Mouse (Mus musculus) B cell, adult 2 months (primary cell): ENCODE results near the gene Dvl2.
A peak's percentile ranks its signal among the peaks of the same experiment; 100 is the strongest.
"Not testable (repeated sequence)": the region's sequence is repeated elsewhere in the genome, so short reads cannot be mapped to it uniquely, and the experiment has no call there.

Experiments used
- DNase-seq, 2 experiments: peaks; one replicate each; pipeline ENCODE4 v3.0.0; 2022

The Dvl2 gene

GRCm38 (mm10) chr11:70012931-70013330 is 12.5 kb downstream of the Dvl2 start:
- DNase-seq: no peak

- no peak for DNase-seq
Observed at GRCm38 (mm10) chr11:70013408-70013807, 13.0 kb downstream of the Dvl2 start.

- no peak for DNase-seq
Observed at GRCm38 (mm10) chr11:70014051-70014450, 13.7 kb downstream of the Dvl2 start.

GRCm38 (mm10) chr11:70014880-70015558 is 14.6 kb downstream of the Dvl2 start, which contains the start of gene Acadvl:
Acadvl (minus strand) TSS chr11:70015411.
- peak; percentile 85 to 87 for DNase-seq

GRCm38 (mm10) chr11:70015677-70016076 is 15.3 kb downstream of the Dvl2 start:
- DNase-seq: no peak

- DNase-seq: not testable (repeated sequence)
Observed at GRCm38 (mm10) chr11:70016177-70016576, 15.8 kb downstream of the Dvl2 start.

- no peak for DNase-seq
Observed at GRCm38 (mm10) chr11:70016669-70017068, 16.3 kb downstream of the Dvl2 start, which contains the start of gene Dlg4. Dlg4 (plus strand) TSS chr11:70016942.

- no peak for DNase-seq
Observed at GRCm38 (mm10) chr11:70017199-70017767, 16.9 kb downstream of the Dvl2 start.

GRCm38 (mm10) chr11:70018131-70018990 is 18.0 kb downstream of the Dvl2 start:
- DNase-seq: no peak

- no peak for DNase-seq
Observed at GRCm38 (mm10) chr11:70019495-70020021, 19.2 kb downstream of the Dvl2 start.

GRCm38 (mm10) chr11:70020022-70020631 is 19.7 kb downstream of the Dvl2 start:
- DNase-seq: no peak

GRCm38 (mm10) chr11:70020731-70021263 is 20.4 kb downstream of the Dvl2 start:
- peak; percentile 66 to 73 for DNase-seq

- DNase-seq: peak; percentile 94 to 96
Observed at GRCm38 (mm10) chr11:70021264-70022132, 21.1 kb downstream of the Dvl2 start.

GRCm38 (mm10) chr11:70023481-70024150 is 23.2 kb downstream of the Dvl2 start:
- no peak for DNase-seq

- no peak for DNase-seq
Observed at GRCm38 (mm10) chr11:70024151-70024514, 23.7 kb downstream of the Dvl2 start.

- DNase-seq: no peak
Observed at GRCm38 (mm10) chr11:70026689-70027088, 26.3 kb downstream of the Dvl2 start.

GRCm38 (mm10) chr11:70027397-70027796 is 27.0 kb downstream of the Dvl2 start:
- DNase-seq: no peak

GRCm38 (mm10) chr11:70028401-70029129 is 28.2 kb downstream of the Dvl2 start:
- no peak for DNase-seq

- DNase-seq: peak; percentile 89 to 93
Observed at GRCm38 (mm10) chr11:70029130-70029801, 28.9 kb downstream of the Dvl2 start.
